Mouse (Mus musculus): ENCODE data around the gene Cdk6.
"Not testable (repeated sequence)": the region's sequence is repeated elsewhere in the genome, so short reads cannot be mapped to it uniquely, and the experiment has no call there.

Gene Cdk6

DNA sequence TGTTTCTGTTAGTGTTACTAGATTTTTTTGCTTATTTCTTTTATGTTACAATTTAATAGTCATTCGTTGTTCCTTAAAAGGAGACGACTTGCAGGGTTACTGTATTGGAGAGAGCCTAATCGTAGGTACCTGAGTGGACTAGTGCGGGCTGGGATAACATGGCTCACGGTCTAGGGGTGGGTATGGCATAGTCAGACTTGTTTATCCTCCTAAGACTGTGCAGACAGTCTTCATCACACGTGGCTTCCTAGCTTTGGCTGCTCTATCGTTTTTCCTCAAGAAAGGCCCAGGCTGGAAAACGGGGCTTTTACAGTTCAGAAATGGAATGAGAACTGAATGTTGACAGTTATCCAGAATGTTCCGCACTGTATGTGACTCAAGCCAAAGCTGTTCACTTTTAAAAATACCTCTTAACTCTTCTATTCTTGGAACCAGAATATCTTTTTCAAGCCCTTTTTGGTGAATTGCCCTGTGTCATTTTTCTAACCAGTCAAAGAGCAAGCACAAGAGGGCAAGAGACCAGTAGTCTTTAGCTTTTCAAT lies 39.5 kb downstream of the Cdk6 start:
- DNase-seq (ENCODE audit: low spot score in 2 of 2) = no peak

DNA sequence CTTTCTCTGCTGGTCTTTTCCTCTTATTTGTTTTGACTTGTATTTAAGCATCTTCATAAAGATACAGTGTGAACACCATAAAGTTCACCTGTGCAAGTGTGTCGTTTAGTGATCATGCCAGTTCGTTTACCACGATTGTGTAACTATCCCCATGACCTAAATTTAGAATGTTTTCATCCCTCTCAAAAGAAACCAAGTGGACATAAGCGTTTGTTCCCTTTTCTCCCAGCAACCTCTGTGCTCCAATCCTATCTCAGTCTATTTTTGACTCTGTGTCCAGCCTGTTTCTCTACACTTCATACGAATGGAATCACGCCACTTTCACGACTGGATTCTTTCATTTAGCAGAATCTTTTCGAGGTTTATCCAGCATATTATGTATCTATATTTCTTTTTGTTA lies 40.5 kb downstream of the Cdk6 start:
- DNase-seq (ENCODE audit: low spot score in 2 of 2) = no peak

DNA sequence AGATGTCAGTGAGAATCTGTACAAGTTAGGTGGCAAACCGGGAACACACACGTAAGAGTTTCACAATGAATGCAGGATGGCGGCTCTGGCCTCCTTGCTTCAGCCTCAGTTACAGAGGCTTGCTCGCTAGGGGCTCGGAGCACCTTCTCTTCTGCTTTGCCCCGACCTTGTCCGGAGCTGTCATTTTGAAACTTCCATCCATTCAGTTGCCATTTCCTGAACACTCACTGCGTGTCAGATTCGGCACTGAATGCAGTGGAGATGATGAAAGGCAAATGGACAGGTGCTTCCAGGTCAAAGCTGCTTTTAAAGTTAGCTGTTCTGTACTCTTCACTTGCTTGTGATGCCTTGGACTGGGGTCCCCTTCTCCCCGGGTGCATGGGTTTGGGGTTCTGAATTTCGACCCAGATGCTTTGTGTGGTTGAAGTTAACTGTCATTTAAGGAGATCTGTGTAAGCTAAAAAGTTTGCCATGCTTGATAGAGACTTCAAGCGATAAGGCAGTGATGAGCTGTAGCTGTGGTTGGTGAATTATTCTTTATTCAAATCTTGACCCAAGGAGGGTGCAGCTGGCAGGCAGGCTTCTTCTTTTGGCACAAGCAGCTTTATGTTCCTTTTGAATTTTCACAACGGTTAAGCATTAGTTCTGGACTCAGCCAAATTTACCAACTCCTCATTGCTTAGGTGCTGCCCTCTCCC lies 41.2 kb downstream of the Cdk6 start:
- no peak for DNase-seq (ENCODE audit: low spot score in 2 of 2)

DNA sequence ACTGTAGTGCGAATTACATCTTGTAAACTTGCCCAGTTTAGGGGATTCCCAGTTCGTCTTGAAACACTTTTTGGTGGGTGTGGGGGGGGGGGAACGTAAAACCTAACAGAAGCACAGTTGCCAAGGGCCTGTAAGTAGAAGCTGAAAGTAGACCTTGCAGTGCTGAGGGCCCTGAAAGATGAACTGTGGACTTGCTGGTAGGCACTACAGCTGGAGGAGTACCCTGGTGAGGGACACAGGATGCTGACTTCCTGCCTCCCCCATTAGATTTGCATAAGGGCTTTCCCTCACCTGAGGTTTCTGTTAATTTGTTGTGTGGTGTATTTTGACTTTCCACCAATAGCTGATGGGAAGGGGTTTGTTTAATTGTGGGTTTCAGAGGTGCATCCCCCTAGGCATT lies 42.3 kb downstream of the Cdk6 start:
- DNase-seq (ENCODE audit: low spot score in 2 of 2) = no peak

DNA sequence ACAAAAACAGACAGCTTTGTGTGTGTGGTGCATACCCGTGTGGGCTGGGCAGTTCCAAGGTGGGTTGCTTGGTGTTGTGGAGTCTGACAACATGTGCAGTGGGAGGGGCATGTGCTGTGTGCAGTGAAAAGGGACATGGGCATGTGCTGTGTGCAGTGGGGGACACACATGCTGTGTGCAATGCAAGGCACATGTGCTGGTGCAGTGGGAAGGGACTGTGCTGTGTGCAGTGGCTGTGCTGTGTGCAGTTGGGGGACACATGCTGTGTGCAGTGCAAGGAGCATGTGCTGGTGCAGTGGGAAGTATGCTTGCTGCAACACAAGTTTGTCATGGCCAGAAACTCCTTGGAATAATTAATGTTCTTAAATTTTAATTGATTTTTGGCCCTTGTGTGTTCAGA lies 43.8 kb downstream of the Cdk6 start:
- no peak for DNase-seq (ENCODE audit: low spot score in 2 of 2)

DNA sequence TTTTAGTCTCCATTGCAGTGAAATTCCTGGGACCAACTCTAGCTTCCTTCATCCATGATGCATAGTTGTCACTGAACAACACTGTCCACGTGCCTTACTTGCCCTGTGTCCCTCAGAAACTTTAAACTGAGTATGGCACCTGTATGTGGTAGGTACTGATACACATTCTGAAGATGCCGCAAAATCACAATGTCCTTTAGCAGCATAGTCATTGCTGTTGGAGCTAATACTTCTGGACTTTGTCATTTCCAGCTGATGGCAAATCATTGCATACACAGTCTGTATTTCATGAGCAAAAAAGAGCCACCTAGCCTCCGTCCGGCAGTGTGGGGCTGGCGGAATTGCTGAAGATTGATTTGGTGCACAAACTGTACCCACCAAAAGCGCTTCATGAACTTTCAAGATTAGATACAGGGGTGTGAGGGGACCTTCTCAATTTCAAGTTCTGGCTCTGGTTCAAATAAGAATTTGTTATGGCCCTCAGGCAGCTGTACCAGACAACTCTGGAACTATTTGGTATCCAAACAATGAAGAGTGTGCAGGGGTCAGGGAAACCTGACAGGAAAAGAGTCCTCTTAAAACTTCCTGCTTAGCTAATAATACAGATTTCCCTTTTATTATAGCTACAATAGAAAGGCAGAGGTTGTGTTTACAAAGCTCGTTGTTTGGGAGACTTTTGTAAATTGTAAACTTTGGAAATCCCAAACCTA lies 44.9 kb downstream of the Cdk6 start:
- no peak for DNase-seq (ENCODE audit: low spot score in 2 of 2)

DNA sequence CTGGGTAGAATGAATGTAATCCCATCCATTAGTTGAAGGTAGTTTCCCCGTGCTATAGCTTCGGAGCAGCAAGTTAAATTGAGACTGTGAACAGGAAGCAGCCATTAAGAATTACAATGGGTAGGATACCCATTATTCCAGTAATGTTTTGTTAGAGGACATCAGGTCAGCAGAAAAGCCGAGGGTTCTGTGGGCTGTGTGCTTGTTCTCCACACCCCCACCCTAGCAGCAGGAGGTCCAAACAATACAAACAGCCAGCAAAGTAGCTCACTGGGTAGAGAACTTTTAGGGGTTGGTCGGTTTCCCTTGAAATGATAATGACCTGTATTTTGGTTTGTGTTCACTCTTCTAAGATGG lies 45.4 kb downstream of the Cdk6 start:
- DNase-seq (ENCODE audit: low spot score in 2 of 2) = no peak

DNA sequence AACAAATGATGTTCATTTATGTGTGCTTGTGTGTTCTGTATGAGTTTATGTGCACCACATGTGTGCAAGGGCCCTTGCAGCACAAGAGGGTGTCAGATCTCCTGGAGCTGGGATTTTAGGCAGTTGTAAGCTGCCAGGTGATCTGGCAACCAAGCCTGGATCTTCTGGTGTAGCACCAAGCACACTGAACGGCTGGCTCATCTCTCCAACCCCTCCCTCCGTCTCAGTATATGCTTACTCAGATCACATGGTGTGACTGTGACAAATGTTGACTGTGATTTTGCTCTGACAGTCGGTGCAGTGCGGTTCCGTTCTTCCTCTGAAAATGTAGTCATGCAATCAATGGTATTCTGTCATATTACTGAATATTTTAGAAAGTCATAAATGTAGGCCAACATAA lies 45.9 kb downstream of the Cdk6 start:
- DNase-seq (ENCODE audit: low spot score in 2 of 2) = no peak

DNA sequence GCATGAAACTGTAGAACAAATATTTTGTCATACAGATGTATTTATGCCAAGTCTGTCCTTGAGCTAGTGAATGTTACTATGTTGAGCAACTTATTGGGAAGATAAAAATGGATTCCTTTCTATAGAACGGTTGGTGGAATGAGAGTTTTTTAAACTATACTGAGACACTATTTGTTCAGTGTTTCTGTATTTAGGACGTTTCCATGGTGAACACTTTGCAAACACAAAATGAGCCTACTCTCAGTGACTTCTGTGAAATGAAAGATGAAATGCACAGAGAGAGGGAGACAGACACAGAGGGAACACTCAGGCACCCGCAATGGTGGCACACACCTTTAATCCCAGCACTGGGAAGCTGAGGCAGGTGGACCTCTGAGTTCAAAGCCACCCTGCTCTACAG lies 51.6 kb downstream of the Cdk6 start:
- no peak for DNase-seq (ENCODE audit: low spot score in 2 of 2)

DNA sequence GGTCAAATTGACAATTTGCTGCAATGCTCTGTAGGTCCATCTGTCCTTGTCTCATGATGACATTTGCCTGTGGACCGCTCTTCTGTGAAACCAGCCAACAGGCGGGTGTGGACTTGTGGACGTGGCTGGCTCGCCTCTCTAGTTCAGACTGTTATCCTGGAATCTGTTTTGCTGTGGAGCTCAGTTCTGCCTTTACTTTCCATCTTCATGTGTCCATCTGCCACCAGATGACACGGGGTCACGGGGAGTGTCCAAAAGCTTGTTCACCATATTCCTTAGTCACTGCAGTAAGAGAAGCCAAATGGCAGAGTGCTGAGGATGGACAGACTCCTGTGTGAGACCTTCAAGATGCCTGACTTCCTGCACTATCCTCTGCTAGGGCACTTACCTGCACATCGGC lies 52.9 kb downstream of the Cdk6 start:
- DNase-seq (ENCODE audit: low spot score in 2 of 2) = no peak

DNA sequence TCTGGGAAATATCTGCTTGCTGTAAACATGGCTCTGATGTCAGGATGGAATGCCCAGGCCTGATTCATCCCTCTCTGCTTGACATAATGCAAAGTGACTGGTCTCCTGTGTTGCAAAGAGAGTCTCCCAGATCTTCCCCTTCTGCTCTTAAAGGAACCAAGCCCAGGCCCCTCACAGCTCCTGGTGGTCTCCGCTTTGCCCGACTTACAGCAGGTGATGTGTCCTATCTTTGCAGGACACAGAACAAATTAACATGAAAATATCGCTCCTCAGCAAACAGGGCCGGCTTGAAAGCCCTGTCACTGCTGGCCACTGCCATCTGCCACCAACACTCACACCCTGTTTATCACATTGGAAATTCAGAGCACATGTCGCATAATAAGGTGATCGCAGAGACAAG lies 53.7 kb downstream of the Cdk6 start:
- DNase-seq (ENCODE audit: low spot score in 2 of 2) = no peak

DNA sequence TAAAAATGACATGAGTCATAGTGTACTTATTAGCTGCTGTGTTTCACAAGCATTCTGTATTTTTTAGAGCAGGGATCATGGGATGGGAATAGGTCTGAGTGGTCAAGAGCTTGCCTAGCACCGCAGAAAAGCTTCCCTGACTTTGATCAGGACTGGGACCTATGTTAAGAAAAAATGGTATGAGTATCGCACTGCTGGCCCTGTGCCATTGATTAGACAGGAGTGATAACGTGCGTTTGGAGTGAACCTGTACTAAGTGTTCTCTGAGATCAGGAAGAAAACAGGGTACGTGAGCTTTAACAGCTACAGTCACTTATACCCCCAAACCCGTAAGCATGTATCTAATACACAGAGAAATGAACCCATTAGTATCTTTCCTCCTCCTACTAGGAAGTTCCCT lies 54.9 kb downstream of the Cdk6 start:
- DNase-seq (ENCODE audit: low spot score in 2 of 2) = no peak

DNA sequence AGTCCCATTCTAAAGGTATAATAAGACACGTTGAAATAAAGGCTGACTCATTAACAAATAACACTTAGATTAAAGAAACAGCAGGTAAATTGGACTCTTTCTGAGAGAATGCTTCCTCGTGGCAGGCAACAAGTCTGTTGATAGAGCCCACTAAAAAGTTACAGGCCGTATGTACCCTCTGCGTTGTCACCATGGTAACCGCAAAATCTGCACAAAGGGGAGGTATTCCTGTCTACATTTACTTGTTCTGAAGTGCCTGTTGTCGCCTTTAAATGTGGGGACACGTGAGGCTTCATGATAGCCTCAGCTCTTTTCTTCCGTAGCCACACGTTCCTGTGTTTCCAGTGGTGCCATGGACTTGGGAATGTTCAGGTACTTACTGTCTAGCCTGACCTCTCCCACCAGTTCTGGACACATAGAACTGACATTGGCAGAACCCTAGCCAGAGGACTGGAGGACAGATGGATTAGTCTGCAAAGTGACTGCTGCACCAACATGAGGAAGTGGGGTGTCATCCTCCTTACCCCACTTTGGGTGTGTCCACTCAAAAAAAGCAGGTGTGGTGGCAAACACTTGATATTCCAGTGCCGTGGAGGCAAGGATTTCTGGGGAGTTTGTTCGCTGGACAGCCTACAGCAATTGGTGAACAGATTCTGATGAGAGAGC lies 55.8 kb downstream of the Cdk6 start:
- no peak for DNase-seq (ENCODE audit: low spot score in 2 of 2)

DNA sequence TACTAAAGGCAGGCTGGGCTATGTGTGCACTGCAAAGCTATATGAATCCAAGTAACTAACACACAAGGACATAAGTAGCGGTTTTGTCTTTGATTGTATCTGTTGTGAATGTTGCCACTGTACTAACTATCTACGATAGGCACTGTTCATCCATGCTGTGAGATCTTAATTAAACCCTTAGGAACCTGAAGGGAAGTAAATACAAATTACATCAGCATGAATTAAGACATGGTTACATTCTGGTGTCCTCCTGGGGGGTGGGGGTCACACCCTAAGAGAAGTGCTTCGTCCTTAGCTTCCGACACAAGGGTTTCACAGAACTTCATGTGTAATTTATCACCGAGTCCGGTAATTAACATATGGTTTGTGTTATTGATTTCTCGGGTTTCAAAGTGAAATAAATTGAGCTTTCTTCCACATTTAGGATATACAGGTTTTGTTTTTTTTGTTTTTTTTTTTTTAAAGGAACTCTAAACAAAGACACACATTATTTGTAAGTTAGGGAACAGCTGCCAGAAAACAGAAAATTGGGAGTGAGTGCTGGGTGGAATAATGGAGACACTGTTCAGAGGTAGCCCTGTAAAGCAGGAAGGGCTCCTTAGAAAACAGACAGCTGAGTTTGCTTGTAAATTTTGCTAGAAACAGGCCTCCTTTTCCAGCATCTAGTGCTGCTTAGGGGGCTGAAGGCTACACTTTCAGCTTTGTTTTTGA lies 58.7 kb downstream of the Cdk6 start:
- DNase-seq (ENCODE audit: low spot score in 2 of 2) = no peak

DNA sequence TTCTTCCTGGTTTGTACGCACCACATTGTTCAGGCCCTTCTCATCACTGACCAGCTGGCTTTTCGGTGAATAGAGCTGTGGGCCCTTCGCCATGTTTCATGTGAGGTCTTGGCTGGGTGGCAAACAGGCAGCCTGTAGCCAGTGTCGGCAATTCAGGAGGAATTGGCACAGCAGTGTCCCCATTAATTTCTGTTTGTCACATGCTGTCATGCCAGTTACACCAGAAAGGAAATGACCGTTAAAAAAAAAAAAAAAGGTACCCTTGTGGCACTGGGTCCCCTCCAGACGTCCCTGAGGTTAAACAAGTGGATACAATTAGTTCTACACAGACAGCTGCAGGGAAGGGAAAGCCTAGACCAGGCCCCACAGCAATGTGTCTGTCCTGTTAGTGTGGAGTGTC lies 63.8 kb downstream of the Cdk6 start:
- peak; percentile 60 to 69 for DNase-seq (ENCODE audit: low spot score in 2 of 2)

DNA sequence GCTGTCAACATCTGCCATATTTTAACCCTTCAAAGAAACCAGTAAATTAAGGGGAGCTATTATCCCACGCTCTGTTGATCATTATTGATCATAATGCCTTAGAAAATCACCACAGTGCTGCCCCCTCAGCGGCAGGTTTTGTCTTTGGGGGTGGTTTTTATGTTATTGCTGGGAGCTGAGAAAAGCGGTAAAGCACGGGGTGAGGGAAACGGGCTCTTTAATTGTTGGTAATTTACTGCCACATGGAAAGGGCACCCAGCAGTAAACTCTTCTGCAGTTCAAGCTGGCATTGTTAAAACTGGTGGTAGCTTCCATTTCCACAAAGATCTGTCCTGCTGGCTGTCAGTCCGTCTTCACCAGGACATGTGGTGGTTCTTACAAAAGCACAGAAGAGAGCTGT lies 64.2 kb downstream of the Cdk6 start:
- no peak for DNase-seq (ENCODE audit: low spot score in 2 of 2)

DNA sequence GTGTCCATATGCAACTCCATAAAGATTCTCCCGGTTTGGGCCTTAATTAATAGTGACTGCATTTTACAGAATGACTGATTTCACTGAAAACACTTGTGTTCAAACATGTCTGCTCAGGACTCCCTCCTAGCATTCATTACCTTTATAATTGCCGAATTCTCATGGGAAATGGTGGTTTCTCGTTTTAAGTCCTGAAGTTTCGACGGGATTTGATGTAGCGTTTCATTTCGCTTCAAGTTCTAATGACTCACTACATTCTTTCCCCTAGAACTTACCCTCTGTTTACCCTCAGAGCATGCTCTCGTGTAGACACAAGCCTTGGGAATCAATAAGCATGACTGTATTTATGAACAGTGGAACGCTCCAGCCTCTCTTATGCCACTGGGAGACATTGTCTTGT lies 66.6 kb downstream of the Cdk6 start:
- DNase-seq (ENCODE audit: low spot score in 2 of 2) = no peak

DNA sequence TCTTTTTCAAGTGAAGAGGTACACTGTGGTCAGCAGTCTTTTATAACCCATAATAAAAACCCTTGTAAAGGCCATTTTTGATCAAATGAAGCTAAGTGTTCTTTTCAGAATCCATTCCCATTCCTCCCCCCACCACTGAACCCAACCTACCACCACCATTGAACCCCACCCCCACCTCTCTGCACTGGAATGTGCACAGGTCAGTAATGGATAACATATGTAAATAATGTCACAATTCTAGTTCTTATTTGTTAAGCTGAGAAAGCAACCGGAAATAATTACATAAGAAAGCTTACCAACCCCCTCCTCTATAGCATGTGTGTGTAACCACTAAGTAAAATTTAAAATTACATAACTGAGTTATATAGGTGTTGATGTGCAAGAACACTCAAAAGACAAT lies 76.9 kb downstream of the Cdk6 start:
- not testable (repeated sequence) for DNase-seq (ENCODE audit: low spot score in 2 of 2)

DNA sequence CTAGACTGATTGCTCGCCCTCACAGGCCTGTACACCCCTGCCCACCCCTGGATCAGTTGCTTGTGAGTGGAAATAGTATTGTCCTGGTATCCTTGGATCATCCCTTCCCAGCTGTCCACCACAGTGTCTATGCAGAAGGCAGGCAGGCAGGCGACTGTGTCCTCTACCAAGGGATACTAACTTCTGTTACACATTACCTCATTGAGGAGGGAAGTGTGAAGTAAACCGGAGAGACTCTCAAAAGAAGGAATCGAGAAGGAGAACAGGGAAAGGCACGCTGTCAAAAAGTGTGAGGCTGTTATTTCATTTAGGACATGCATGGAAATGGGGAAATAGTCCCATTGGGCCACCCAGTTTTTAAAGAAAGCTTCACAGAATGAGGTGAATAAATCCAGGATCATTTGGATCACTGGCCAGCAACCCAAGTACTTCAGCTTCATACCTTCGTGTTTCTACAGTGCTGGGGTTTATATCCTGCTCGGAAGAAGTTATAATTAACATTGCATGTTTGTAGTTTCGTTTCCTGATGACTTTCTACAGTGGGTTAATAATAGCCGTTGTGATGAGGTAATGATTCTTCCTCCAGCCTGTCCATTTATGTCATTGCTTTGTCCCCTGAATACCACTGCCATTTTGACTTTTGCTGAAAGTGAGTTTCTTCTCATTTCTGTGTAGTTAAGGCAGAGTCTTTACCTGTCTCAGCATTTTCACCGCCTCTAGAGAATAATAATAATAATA lies 79.0 kb downstream of the Cdk6 start:
- DNase-seq (ENCODE audit: low spot score in 2 of 2) = no peak

DNA sequence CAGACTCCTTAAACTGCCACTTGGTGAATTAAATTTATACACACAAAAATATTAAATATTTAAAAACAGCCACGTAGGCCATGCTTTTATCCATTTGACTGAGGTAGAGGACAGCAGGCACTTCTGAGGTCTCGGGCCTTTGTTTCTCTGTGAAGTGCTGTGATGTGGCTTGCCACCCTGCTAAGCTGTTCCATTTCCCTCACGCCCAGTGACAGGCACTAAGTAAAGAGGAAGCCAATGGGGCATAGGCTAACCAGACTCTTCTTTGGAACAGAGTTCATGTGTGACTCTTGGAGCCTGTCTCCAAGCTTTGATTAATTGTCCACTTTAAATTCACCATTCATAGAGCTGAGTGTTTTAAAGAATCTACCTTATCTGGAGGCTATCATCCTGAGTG lies 79.5 kb downstream of the Cdk6 start:
- no peak for DNase-seq (ENCODE audit: low spot score in 2 of 2)

DNA sequence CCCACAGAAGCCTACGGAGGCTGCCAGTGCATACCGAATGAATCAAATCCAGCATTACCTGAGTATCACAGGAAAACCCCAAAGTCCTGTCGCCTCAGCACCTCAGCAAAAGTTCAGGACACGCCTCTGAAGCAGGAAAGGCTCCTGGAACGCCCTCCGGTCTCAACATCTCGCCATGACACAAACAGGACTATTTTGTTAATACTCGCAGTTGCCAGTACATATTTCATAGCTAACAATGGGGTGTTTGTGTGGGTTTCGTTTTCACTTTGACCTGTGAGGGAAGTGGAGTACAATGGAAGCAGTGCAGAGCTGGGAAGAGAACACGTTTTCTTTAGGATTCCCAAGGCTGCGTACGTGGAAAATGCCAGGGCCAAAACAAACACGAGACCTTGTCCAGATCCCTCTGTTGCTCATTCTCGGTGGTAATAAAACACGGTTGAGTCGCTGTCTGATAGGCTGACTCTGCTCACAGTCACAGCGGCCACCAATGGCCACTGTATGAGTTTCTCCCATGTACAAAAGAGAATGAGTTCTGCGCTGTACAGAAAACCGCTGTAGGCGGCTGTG lies 91.9 kb downstream of the Cdk6 start:
- DNase-seq (ENCODE audit: low spot score in 2 of 2) = not testable (repeated sequence)

Measured in right cerebral cortex, postnatal 10 days (tissue).